Mouse (Mus musculus) heart, embryonic 15.5 days (tissue): ENCODE data around the gene Rbm44. TPM values are rescaled to one million over a fixed set of nuclear protein-coding genes. Genes with fewer than 3 reads are reported as not detected.
A peak's percentile ranks its signal among the peaks of the same experiment; 100 is the strongest.

Experiments used
- ATAC-seq: fragments of 200-750 bp; cut with Nextera tagmentation; replicated peaks from 2 replicates; pipeline ENCODE4 v1.8.0; 2017; ENCODE audit warnings: low read depth, moderate TSS enrichment; ENCODE audit not compliant: insufficient number of reproducible peaks, insufficient read depth, low FRiP score
- H3K27ac ChIP-seq: fragments of 300-500 bp; sonication (generic); 2 replicates; pipeline ENCODE4 v1.5.1; 2015; ENCODE audit warnings: mild to moderate bottlenecking, inconsistent platforms
- H3K27me3 ChIP-seq: fragments of 300-500 bp; sonication (generic); 2 replicates; pipeline ENCODE4 v1.6.1; 2015; ENCODE audit warnings: inconsistent platforms
- H3K36me3 ChIP-seq: fragments of 300-500 bp; sonication (generic); 2 replicates; pipeline ENCODE4 v1.6.1; 2015; ENCODE audit warnings: mild to moderate bottlenecking, inconsistent platforms
- H3K4me1 ChIP-seq: fragments of 300-500 bp; sonication (generic); replicated peaks from 2 replicates; pipeline ENCODE4 v1.6.1; 2015; ENCODE audit warnings: inconsistent platforms
- H3K4me2 ChIP-seq: fragments of 300-500 bp; sonication (generic); 2 replicates; pipeline ENCODE4 v1.6.1; 2015; ENCODE audit warnings: inconsistent platforms, mild to moderate bottlenecking, moderate library complexity
- H3K4me3 ChIP-seq: fragments of 300-500 bp; sonication (generic); 2 replicates; pipeline ENCODE4 v1.5.1; 2015; ENCODE audit warnings: mild to moderate bottlenecking, inconsistent platforms
- H3K9ac ChIP-seq: fragments of 300-500 bp; sonication (generic); 2 replicates; pipeline ENCODE4 v1.6.1; 2015; ENCODE audit warnings: mild to moderate bottlenecking, inconsistent platforms
- H3K9me3 ChIP-seq: fragments of 300-500 bp; sonication (generic); replicated peaks from 2 replicates; pipeline ENCODE4 v1.6.1; 2016; ENCODE audit warnings: inconsistent platforms
- WGBS: fragments of 180-500 bp; shearing (Covaris S2); methylation state at CpG from one replicate; pipeline ENCODE4 v1.1.7; 2015; ENCODE audit warnings: mixed read lengths; 5-methylcytosine and 5-hydroxymethylcytosine counted together
- polyA plus RNA-seq: library from polyadenylated mRNA; unstranded; fragments of >200 nt; fragmentation: Nextera tagmentation; extraction: Ambion mirVana; gene quantifications from 2 replicates; pipeline ENCODE4 v1.2.1, GENCODE M21; 2015

Rbm44 gene
- polyA plus RNA-seq, 1 experiment from 2014 or later = 4.0 TPM

DNA sequence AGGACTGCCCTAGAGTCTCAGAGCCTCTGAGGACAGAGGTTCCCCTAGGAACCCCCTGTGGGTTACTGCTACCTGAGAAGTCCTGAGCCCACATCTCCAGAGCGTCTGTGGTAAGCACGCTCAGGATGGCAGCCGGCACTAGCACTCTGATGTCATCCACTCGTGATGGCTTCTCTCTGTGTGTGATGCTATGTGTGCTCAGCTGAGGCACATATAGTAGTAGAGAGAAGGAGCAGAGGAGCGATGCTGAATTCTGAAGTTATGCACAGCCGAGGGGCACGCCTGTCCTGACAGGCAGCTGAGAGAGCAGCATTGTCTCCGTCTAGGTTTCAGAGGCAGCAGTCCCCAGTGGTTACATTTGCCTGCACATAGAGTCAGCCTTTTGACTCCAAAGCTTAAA lies 47.3 kb downstream of the Rbm44 start:
- Histone ChIP-seq H3K4me3 (no peak overlapping the region), H3K4me2 (no peak overlapping the region), H3K9ac (no peak overlapping the region), H3K27me3 (no peaks in the 10 kb centered on the region), H3K9me3 (no peaks in the 10 kb centered on the region), H3K4me1 (no peaks in the 10 kb centered on the region), H3K36me3 (no peaks in the 10 kb centered on the region), H3K27ac (no peak overlapping the region)
- WGBS = 73% methylated on average over 8 of the region's 8 CpGs
- ATAC-seq = no peak

DNA sequence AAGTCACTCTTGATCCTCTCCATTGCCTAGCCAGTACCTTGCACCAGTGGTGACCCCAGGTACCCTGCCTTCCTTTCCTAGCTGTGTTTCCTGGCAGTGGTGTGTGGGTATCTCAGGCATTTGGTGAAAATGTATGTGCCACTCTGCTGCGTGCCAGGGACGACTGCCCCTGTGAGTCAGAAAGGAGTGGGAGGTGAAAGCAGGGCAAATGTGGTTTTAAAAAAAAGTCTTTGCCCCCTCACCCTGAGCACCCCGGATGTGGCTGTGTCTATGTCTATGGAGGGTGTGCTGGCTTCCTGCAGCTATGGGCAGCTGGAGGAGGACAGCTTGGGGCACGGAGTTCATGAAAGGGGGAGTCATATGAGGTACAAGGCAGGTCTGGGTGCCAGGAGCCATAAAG lies 48.4 kb downstream of the Rbm44 start:
- no peak overlapping the region for H3K4me3 ChIP-seq
- H3K27ac ChIP-seq = no peak overlapping the region

DNA sequence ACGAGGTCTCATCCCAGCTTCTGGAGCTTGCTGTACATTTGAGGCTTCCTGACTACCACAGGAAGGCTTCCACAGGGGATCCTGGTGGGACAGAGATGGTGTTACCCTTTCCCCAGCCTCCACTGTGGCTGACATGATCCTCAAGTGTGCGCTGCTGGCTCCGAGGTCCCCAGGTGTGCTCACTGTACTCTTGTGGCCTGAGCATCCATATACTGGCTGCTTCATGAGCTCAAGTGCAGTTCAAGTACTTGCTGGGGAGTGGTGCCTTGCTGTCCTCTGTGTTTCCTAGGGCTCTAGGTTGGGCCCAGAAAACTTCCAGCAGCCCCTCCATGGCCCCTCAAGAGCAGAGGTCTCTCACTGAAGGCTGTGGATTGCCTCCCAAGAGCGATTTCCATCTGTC lies 48.8 kb downstream of the Rbm44 start:
- Histone ChIP-seq H3K4me2 (no peak overlapping the region), H3K27me3 (no peaks in the 10 kb centered on the region), H3K27ac (no peak overlapping the region), H3K9me3 (no peaks in the 10 kb centered on the region), H3K4me3 (no peak overlapping the region), H3K36me3 (no peaks in the 10 kb centered on the region; the same call in 1 of the 2 replicates), H3K9ac (no peak overlapping the region), H3K4me1 (no peaks in the 10 kb centered on the region)
- ATAC-seq = no peak
- 89% methylated on average over 4 of the region's 4 CpGs for WGBS

More for the DNA sequence above, 48.4 kb downstream of the Rbm44 start:
- Histone ChIP-seq H3K27me3 (no peaks in the 10 kb centered on the region), H3K36me3 (no peaks in the 10 kb centered on the region), H3K9me3 (no peaks in the 10 kb centered on the region), H3K9ac (no peak overlapping the region), H3K4me2 (no peak overlapping the region), H3K4me1 (no peaks in the 10 kb centered on the region)
- ATAC-seq = no peak
- WGBS = 82% methylated on average over 4 of the region's 4 CpGs

DNA sequence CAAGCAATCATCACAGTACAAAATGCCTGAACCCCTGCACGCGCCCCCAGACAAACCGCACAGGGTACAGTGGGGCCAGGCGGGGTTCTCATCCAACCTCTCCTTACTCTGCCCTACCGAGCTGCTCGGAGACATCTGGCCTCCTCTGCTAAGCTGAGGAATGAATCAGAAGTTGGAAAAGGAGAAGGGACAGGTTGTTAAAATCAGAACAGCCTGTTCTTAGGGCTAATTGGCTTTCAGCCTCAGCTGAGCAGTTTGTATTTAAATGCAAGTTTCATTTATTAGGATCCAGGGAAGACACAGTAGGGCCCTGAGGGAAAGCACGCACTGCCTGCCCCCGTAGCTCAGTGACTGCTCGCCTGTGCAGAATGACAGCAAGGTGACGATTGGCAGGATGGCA lies 54.9 kb downstream of the Rbm44 start:
- Histone ChIP-seq H3K4me1 (no peaks in the 10 kb centered on the region), H3K27me3 (no peaks in the 10 kb centered on the region), H3K9me3 (no peaks in the 10 kb centered on the region), H3K4me2 (no peak overlapping the region), H3K4me3 (no peak overlapping the region), H3K36me3 (no peaks in the 10 kb centered on the region; the same call in 1 of the 2 replicates), H3K9ac (no peak overlapping the region), H3K27ac (no peak overlapping the region)
- no peak for ATAC-seq
- WGBS = 87% methylated on average over 10 of the region's 10 CpGs

DNA sequence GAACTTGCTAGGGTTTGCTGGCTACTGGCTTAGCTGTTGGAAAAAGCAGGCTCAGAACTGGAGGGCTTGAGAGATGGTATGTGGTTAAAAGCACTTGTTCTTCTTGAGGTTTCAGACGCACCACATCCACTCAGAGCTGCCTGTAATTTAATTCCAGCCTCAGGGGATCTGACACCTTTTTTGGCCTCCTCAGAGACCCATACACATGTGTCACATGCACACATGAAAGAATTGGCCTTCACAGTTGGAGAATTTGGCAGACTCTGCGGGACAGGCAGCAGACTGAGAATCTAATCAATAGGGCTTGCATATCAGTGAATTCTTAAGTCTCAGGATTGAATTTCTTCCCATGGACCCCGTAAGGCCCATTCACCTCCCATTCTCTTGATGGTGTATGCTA lies 56.2 kb downstream of the Rbm44 start:
- Histone ChIP-seq H3K4me3 (no peak overlapping the region), H3K4me2 (no peak overlapping the region), H3K36me3 (no peaks in the 10 kb centered on the region; the same call in 1 of the 2 replicates), H3K27me3 (no peaks in the 10 kb centered on the region), H3K9me3 (no peaks in the 10 kb centered on the region), H3K9ac (no peak overlapping the region), H3K27ac (peak overlapping the region; percentile 15; the same call in 1 of the 2 replicates), H3K4me1 (no peaks in the 10 kb centered on the region)
- WGBS = 37% methylated on average over 3 of the region's 3 CpGs
- no peak for ATAC-seq

DNA sequence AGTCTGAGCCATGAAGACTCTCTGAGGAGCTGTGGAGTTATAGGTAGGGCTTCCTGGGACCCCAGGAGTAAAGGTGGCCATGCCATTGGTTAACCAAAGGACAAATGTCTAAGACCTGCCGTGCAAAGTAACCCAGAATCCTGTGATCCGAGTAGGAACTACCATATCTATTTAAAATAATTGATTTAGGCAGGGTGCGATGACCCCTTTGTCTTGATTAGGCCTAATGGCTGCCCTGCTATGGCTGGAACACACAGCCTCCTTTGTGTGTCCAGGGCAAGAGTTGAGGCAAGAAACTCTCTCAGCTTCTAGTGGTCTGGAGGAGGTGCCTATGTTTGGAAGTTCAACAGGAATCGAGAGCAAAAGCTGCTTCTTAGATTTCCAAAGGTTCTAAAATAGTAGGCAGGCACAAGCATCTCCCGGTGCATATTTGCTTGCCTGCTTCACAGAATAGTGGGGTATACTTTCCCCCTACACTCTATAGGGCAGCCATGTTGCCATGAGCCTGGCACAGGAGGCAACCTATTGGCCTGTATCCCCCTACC lies 59.4 kb downstream of the Rbm44 start:
- no peak overlapping the region for H3K27ac ChIP-seq
- no peak overlapping the region for H3K4me3 ChIP-seq
- no peaks in the 10 kb centered on the region for H3K36me3 ChIP-seq
- H3K4me2 ChIP-seq = no peak overlapping the region
- no peak overlapping the region for H3K9ac ChIP-seq
- H3K4me1 ChIP-seq = peaks cover 20% of the 10 kb centered on the region
- no peaks in the 10 kb centered on the region for H3K9me3 ChIP-seq
- no peaks in the 10 kb centered on the region for H3K27me3 ChIP-seq
- WGBS = 81% methylated on average over 5 of the region's 5 CpGs
- ATAC-seq = no peak

DNA sequence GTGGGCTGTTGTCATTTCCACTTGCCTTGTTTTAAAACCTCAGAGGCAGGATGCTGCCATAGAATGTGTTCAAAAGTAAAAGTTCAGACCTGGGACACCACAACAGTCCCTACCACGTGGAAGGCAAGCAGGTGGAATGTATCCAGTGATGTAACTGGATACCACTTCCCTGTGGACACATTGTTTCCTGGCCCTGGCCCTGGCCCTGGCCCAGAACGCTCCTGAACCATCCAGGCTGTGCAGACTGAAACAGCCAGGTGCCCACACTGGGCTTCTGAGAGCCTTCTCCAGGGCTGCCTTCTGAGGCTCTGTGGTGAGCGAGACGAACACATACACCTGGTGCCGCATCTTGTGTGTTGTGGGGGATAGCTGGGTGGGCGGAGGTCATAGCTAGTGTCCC lies 60.8 kb downstream of the Rbm44 start:
- H3K4me2 ChIP-seq = no peak overlapping the region
- no peak for ATAC-seq

DNA sequence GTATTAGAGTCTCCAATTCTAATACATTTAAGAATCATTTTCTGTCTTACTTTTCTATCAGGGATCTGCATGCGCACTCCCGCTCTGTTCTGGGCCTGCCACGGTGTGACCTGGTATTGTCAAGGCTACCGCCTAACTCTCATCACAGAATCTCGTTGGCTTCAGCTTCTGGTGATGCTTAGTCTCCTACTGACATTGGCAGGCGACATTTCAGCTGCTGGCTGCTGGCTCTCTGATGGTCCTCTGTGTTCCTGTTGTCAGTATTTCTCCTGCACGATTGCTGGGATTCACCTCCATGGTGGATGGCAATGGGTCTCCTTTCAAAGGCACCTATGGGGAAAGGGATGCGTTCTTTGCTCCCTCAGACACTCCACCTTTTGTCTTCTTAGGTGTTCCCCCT lies 61.4 kb downstream of the Rbm44 start:
- Histone ChIP-seq H3K4me2 (no peak overlapping the region), H3K27me3 (no peaks in the 10 kb centered on the region), H3K4me1 (peaks cover 40% of the 10 kb centered on the region), H3K4me3 (no peak overlapping the region), H3K9ac (no peak overlapping the region), H3K36me3 (no peaks in the 10 kb centered on the region), H3K27ac (no peak overlapping the region), H3K9me3 (no peaks in the 10 kb centered on the region)
- 76% methylated on average over 8 of the region's 8 CpGs for WGBS
- ATAC-seq = no peak

More for the DNA sequence above, 60.8 kb downstream of the Rbm44 start:
- Histone ChIP-seq H3K4me1 (peaks cover 34% of the 10 kb centered on the region), H3K9me3 (no peaks in the 10 kb centered on the region), H3K9ac (no peak overlapping the region), H3K27ac (no peak overlapping the region), H3K36me3 (no peaks in the 10 kb centered on the region), H3K4me3 (no peak overlapping the region), H3K27me3 (no peaks in the 10 kb centered on the region)
- WGBS = 81% methylated on average over 6 of the region's 6 CpGs

DNA sequence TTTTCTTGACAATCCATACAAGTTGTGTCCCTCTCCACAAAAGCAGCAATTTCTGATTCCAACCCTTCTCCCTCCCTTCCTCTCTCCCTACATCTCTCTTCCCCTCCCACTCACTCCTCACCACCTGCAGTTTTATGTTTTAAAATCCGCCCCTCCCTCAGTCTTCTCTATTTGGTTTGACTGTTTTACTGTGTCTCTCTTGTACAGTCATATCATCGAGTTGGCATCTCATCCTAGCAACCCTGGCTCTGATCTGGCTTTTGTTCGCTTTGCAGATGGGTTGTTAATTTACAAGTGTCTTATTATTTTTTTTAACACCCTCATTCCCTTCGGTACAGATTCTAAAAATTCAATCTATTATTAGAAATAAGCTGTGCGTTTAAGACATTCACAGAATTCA lies 62.0 kb downstream of the Rbm44 start:
- H3K27ac ChIP-seq = no peak overlapping the region
- H3K4me3 ChIP-seq = no peak overlapping the region
- ATAC-seq = no peak
- peaks cover 46% of the 10 kb centered on the region for H3K4me1 ChIP-seq
- H3K9ac ChIP-seq = no peak overlapping the region
- 65% methylated on average over 5 of the region's 5 CpGs for WGBS
- no peaks in the 10 kb centered on the region for H3K9me3 ChIP-seq
- H3K36me3 ChIP-seq = no peaks in the 10 kb centered on the region
- no peaks in the 10 kb centered on the region for H3K27me3 ChIP-seq
- no peak overlapping the region for H3K4me2 ChIP-seq

DNA sequence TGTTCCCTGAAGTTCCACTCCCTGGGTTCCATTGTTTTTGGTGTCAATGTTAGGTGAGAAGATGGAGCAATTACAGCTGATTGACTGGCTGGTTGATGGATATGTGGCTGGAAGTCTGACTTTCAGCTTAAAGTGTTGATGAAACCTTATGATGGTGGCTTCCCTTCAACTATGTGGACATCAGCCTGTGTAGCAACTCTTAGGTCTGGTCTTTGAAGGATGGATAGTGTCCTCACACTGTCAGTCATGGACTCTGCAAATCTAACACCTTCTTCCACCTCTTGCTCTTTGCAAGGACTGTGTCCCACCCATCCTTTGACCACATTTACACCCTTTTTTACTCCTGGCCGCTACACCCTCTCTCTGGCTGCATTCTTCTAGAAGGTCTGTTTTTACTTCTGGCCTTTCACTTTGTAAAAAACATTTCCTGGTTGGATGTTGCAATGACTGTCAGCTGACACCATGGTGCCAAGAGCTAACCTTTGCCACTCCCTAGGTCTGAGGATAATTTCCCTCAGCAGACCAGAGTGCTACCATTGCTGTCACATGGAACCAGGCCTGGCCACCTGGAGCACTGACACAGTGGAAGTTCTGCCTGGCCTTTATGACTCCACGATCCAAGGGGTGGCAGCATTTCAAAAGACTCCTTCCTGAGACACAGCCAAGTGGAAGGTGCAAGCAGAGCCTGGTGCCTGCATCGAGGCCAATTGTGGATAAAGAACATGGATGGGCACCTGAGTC lies 62.6 kb downstream of the Rbm44 start:
- H3K9ac ChIP-seq = no peak overlapping the region
- peak overlapping the region; percentile 16; the same call in 1 of the 2 replicates for H3K27ac ChIP-seq
- no peak overlapping the region for H3K4me2 ChIP-seq
- WGBS = 72% methylated on average over 3 of the region's 3 CpGs
- H3K27me3 ChIP-seq = no peaks in the 10 kb centered on the region
- no peak overlapping the region for H3K4me3 ChIP-seq
- peaks cover 52% of the 10 kb centered on the region for H3K4me1 ChIP-seq
- H3K36me3 ChIP-seq = no peaks in the 10 kb centered on the region
- H3K9me3 ChIP-seq = no peaks in the 10 kb centered on the region
- ATAC-seq = no peak

DNA sequence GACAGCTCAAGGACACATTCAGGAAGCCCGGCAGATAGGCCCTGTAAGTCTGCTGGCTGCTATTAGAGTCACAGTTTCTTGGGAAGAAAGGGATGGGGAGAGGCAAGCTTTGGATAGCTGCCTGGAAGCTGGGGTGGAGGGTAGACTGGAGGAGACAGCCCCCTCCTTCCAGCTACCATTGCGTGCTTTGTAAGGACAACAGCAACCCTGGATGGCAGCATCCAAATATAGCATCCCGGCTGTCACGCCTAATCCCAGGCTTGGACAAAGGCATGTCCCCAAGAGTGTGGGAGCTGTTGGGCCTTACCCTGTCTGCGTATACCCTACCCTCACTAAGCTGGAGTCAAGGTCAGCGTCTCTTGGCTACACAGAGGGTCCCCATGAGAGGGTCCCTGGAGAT lies 64.5 kb downstream of the Rbm44 start:
- Histone ChIP-seq H3K27me3 (no peaks in the 10 kb centered on the region), H3K4me1 (peaks cover 62% of the 10 kb centered on the region), H3K36me3 (no peaks in the 10 kb centered on the region), H3K27ac (peak overlapping the region; percentile 98), H3K4me3 (no peak overlapping the region), H3K9me3 (no peaks in the 10 kb centered on the region), H3K4me2 (peak overlapping the region; percentile 30; the same call in 1 of the 2 replicates), H3K9ac (0 out of 2 replicates have a peak overlapping the region, but pooled peaks have one; percentile 28)
- ATAC-seq = peak; percentile 73
- 38% methylated on average over 6 of the region's 6 CpGs for WGBS

DNA sequence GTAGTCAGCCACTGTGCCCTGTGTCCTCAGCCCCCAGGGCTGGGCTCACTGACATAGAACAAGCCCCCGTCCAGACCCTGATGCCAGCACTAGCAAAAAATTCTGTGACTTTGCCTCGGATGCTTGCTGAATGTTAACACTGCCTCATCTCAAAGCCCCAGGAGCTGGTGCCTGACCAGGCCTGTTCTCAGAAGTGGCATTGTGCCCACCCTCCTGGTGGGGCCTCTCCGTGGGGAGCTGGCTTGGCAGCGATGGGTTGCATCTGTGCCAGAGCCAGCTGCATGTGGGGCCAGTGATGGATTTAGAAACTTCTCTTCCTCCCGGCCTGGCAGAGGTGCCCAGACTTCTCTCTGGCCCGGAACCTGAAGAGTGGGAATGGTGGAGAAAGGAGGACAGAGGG lies 64.9 kb downstream of the Rbm44 start:
- Histone ChIP-seq H3K9ac (0 out of 2 replicates have a peak overlapping the region, but pooled peaks have one; percentile 28), H3K9me3 (no peaks in the 10 kb centered on the region), H3K4me2 (peak overlapping the region; percentile 30; the same call in 1 of the 2 replicates), H3K36me3 (no peaks in the 10 kb centered on the region), H3K4me3 (no peak overlapping the region), H3K4me1 (peaks cover 64% of the 10 kb centered on the region), H3K27me3 (no peaks in the 10 kb centered on the region), H3K27ac (peak overlapping the region; percentile 98)
- peak; percentile 49 for ATAC-seq
- WGBS = 44% methylated on average over 6 of the region's 6 CpGs
